Mouse (Mus musculus) heart, adult 8-10 months (tissue): ENCODE measurements at regions not wholly inside any gene's neighbourhood (a gene's known extent, or its start where the extent isn't known, plus 50 kb on each side); places are given as distances from the start of the nearest gene placed in this dataset.

Experiments used
- DNase-seq: peaks from one replicate; pipeline ENCODE4 v3.0.0; 2022; ENCODE audit warnings: low spot score

DNA sequence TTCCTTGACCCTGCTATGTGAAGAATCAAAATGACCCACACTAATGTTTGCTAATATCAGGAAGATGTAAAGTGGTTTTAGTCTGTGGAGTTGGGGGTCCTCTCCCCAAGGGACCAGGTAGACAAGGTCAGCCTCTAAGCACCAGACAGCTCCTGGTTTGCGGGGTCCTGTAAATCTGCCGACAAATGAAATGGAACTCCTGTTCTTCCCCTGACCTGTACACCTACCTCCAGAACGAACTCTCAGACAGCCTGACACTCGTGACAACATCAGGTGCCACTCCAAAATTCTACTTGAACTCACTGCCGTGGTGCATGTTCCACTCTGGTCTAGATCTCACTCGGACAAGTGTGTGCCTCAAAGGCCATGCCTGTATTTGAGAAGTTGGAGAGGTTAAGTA is 121.8 kb upstream of the Cdkn3 start:
- no peak for DNase-seq

GRCm38 (mm10) chr14:46637240-46637639 is 123.1 kb upstream of the Cdkn3 start:
- no peak for DNase-seq

- DNase-seq: peak; percentile 29
Measured at GRCm38 (mm10) chr14:46636364-46636763, 124.0 kb upstream of the Cdkn3 start.

DNA sequence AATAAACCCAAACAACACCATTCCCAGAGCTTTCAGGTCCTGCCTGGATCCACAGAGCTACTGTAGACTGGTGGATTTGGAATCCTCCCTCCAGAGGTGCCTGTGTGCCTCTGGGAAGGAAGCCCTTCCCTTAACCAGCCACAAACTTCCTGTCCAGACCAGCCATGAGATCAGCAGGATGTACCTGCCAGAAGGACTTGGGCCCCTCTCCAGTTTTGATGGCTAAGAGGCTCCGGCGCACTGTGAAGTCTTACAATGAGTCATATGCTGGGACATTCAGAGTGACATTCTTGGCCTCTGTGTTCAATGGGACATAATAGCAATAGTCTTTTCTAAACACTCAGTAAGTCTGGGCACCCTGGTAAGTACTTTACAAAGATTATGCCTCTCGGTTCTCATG is 125.0 kb upstream of the Cdkn3 start:
- peak; percentile 58 for DNase-seq

DNA sequence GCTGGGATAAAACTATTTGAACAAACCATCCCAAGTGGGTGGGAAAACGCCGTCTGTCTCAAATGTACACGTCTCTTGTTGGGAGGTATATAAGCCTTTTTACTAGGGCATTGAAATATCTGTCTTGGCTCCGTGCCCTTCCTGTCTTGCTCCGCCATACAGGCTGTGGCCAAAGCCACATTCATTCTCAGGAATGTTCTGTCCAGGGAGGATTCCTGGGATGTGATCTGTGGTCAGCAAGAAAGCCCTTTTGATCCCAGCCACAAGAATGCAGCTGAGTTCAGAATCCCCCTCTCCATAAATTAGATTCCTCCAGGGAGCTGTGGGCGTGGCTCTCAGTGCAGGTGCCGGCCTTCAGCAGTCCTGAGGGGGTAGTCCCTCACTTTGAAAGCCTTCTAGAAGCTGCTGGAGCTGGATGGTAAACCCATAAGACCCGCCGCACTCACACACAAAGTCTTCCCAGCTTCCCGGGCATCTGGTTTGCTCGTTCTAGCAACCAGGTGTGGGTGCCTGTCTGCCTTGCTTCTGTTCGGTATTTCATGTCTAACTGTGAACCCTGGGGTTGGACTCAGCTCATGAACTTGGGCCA is 125.6 kb upstream of the Cdkn3 start:
- no peak for DNase-seq

DNA sequence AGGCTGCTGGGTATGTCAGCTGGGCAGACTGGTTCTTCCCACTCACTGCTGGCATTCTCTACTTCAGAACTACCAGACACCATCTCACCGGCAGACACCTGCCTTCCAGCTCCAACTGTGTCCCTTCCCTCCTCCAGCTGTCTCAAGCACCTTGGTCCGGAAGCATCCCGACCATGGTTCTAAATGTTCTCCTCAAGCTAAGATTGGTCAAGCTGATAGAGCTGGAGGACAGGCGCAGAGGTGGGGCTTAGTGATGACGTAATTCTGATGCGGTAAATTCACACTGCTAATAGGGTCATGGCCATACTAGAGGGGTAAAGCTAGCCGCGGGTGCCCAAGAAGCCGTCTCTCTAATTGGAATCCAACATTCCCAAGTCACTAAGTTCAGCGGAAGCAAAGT is 126.1 kb upstream of the Cdkn3 start:
- DNase-seq: no peak

GRCm38 (mm10) chr14:46627690-46628089 is 132.7 kb upstream of the Cdkn3 start:
- DNase-seq: no peak

GRCm38 (mm10) chr14:46625760-46626159 is 134.6 kb upstream of the Cdkn3 start:
- no peak for DNase-seq

- no peak for DNase-seq
Measured at GRCm38 (mm10) chr14:46623645-46624044, 136.7 kb upstream of the Cdkn3 start.

DNA sequence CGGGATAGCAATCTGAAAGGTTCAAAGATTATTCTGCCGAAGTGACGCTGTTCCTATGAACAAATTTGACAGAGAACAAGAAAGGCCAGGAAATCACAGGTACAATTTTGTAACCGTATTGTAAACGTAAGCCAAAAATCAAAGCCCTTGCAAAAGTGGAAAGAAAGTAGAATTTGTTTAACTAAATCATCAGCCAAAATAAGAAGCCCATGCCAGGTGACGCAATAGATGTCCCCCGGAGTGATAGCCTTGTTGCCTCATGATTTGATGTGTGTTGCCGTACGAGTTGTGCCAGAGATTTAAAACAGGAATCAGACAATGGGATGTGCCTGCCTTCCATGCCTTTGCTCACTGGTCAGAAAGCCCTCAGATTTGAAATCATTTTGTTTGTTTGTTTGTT is 144.3 kb upstream of the Cdkn3 start:
- no peak for DNase-seq

DNA sequence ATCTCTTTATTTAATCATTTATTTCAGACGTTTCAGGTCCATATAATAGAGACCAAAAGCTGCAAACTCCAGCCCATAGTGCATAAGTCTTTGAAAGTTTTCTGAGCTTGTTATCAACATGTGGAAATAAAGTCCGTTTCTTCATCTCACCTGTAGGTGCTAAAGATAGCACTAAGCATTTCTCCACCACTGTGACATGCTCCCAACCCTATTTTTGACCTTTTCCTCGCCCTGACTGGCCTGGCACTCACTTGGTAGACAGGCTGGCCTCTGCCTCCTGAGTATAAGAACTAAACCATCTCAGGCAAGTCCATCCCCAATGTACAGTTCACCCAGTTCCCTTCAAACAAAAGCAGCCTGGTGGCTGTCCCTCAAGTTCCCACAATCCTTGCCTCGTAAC is 145.4 kb upstream of the Cdkn3 start:
- DNase-seq: no peak

GRCm38 (mm10) chr14:46613748-46614147 is 146.6 kb upstream of the Cdkn3 start:
- no peak for DNase-seq

DNA sequence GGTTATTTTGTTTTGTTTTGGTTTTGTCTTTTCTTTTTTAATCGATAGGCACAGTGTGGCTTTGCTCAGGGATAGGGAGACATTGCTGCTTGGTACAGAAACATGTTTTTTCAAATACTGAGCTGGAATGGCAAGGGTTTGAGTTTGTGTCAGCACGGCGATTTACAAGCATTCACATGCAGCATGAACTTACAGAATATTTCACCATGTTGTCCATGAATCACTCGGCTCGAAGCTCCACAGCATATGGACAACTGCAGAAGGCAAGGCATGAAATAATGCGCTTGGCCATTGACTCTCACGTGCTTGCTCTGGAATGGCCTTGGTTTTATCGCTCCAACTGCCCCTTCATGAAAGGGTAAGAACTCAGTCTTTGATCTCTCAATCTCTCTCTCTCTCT is 147.1 kb upstream of the Cdkn3 start:
- DNase-seq: no peak

DNA sequence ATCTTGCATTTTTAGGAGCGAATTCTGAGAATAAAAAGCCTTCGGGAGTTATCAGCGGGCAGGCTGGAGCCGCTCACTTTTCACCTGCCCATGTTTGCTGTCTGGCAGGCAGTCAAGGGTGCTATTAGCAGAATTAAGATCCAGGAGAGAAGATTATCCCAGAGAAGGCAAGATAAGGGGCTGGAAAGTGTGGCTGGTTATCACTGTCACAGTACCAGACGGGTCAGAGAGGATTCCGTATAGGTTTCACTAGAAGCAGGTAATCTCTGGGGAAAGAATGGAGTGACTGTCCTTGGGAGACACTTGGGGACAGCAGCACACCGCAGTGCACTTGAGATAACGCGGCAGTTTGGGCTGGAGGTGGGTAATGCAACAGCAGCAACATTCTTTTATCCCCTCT is 147.8 kb upstream of the Cdkn3 start:
- DNase-seq: no peak

DNA sequence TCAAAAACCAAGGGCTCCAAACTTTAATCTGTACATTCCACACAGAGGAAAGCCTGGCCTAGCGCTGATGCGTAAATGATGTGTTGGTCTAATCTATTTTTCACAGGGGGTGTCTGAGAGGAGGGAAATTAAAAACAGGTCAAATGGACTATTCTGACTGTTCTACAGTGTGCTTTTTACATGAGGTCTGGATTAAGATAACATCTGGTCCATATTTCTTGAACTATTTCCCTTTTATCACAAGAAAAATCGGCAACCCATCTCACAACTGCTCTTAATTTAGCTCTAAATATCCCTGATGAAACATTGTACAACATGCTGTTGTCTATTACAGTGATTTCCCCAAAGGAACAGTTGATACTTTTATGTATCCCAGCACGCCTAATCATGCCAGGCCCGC is 149.4 kb upstream of the Cdkn3 start:
- DNase-seq: no peak

GRCm38 (mm10) chr14:46610226-46610855 is 150.0 kb upstream of the Cdkn3 start:
- DNase-seq: no peak

DNA sequence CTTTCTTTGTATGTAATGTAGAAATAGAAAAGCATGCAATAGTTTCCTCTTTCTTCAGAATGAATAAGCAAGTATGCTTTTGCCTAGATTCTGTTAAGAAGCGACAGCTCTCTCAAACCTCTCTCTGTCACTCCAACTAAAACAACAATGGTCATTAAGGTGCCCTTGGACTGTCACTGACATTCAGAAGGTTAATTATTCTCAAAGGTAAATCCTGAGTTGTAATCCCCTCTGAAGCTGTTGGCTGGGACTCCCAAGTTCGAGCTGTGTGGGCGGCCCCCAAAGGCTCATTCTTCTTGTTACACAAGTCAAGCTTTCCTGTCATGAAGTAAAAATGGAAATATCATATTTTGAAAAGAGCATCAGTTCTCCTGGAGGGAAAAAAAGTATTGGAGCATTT is 153.6 kb upstream of the Cdkn3 start:
- no peak for DNase-seq

DNA sequence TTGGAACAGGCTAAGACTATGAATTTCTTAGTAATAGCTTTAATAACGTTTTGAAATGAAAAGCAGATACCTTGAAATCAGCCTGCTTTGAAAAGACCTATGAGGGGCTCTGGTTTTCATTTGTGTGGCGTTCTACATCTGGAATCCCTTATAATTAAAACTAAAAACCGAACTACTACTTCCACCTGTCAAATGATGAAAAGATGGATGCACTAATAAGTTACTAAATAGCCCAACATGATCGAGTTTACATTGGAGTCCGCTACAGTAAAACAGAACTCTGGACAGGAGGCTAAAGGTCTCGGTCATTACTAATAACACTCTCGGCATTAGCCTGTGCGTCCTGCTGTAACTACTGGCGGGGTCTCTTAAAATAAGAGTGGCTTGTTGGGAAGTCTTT is 154.3 kb upstream of the Cdkn3 start:
- no peak for DNase-seq

DNA sequence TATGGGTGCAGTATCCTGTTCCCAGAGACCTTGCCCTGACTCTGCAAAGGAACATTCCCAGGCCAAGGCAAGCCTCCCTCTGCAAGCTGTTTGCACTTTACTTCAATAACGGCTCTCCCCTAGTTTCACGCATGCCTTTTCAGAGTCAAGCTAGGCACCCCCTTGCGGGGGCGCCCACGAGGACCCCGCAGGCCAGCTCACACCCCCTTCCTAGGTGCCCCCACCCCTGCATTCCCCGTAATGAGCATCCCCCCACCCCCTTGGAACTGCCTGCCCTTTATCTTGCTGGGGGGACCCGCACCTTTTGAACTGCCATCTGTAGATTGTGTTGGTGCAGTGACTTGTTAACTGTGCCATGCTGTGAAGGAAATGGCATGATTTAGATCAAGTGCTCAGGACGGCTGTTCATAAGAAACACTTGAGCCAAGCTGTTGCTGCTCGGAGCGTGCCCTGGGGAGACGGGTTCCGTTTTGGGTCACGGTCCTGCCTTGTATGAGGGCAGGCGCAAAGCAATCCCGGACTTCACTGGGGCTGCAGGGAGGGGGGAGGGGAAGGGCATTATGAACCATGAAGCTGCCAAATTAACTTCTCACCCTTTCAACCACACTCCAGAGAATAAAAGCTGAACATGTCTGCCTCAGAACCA is 155.3 kb upstream of the Cdkn3 start:
- DNase-seq: no peak

DNA sequence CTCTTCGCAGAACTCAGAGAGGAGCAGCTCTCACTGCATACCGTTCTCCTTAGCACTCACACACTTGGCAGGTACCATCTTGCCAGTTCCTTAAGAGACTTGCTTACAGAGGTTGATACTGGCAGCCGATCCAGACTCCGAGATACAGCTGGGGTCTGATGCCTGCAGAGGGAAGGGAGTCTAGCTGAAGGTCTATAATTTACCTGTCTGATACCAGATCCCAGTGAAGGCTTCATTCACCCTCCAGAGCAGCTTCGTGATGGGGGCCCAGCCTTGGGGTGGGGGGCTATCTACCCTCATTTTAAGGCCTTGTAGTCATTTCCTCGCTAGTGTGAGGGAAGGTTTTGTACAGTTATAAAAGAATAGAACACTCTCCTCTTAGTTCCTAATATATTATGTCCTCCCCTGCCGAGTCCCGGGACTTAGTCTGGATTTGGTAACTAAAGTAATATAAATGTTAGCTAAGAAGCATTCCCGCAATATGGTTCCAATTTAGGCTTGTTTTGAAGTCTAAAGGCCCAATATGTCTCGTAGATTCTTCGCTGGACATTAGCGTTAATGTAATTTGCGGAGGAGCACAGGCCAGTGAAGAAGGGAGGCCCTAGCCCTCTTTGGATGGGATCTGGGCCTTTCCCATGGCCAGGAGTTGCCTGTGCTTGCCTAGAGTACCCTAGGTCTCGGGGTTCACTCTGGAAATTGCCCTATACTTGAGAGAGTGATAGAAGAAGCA is 156.0 kb upstream of the Cdkn3 start:
- no peak for DNase-seq

GRCm38 (mm10) chr14:46596696-46597359 is 163.5 kb upstream of the Cdkn3 start:
- DNase-seq: no peak

- DNase-seq: peak; percentile 11
Measured at GRCm38 (mm10) chr14:46594151-46594550, 166.2 kb upstream of the Cdkn3 start.
